Mouse (Mus musculus): Measurements from ENCODE around the gene Zc3h18. TPM values are rescaled to one million over a fixed set of nuclear protein-coding genes. Genes with fewer than 3 reads are reported as not detected.

Gene Zc3h18
- polyA plus RNA-seq (2015; fragmentation: Nextera tagmentation; extraction: Ambion mirVana): 48.7 and 48.9 TPM in 2 replicates

- peaks cover 5% of the 10 kb centered on the region; the same call in 1 of the 2 replicates for H3K4me1 ChIP-seq
- H3K4me3 ChIP-seq (replicated peaks): peak within 1 kb of the TSS; percentile 84
- peak within 1 kb of the TSS; percentile 81 for H3K4me2 ChIP-seq
- peak within 1 kb of the TSS; percentile 94 for H3K27ac ChIP-seq
- peak; percentile 97 for ATAC-seq (ENCODE audit: insufficient read depth, low FRiP score, low read depth)
- no peaks in the 10 kb centered on the region for H3K9me3 ChIP-seq
- H3K36me3 ChIP-seq: no peaks in the 10 kb centered on the region
- peak within 1 kb of the TSS; percentile 92 for H3K9ac ChIP-seq
- WGBS: under 1% methylated on average over 106 of the region's 107 CpGs
- no peaks in the 10 kb centered on the region for H3K27me3 ChIP-seq (replicated peaks)
These were observed at the start of gene Zc3h18 for GRCm38 (mm10) chr8:122376365-122377231. Zc3h18 (plus strand) TSS chr8:122376609.

- Histone ChIP-seq H3K4me3 (replicated peaks) (no peak overlapping the region), H3K4me1 (peaks cover 45% of the 10 kb centered on the region)
- WGBS: 67% methylated on average over 8 of the region's 8 CpGs
These were observed 47.3 kb upstream of the Zc3h18 start for GRCm38 (mm10) chr8:122329072-122329471.

GRCm38 (mm10) chr8:122329553-122330239 lies 46.7 kb upstream of the Zc3h18 start:
- Histone ChIP-seq H3K4me1 (peaks cover 39% of the 10 kb centered on the region), H3K4me2 (no peak overlapping the region), H3K9ac (no peak overlapping the region), H3K27ac (peak overlapping the region; percentile 78), H3K36me3 (peaks cover 8% of the 10 kb centered on the region; the same call in 1 of the 2 replicates), H3K4me3 (replicated peaks) (no peak overlapping the region), H3K9me3 (no peaks in the 10 kb centered on the region), H3K27me3 (replicated peaks) (no peaks in the 10 kb centered on the region)
- 67% methylated on average over 22 of the region's 22 CpGs for whole genome bisulfite sequencing
- ATAC-seq (ENCODE audit: insufficient read depth, low FRiP score, low read depth): peak; percentile 29; the same call in 1 of the 2 replicates

More at GRCm38 (mm10) chr8:122329072-122329471, 47.3 kb upstream of the Zc3h18 start:
- ATAC-seq (ENCODE audit: insufficient read depth, low FRiP score, low read depth): no peak
- Histone ChIP-seq H3K4me2 (no peak overlapping the region), H3K36me3 (peaks cover 5% of the 10 kb centered on the region; the same call in 1 of the 2 replicates), H3K27ac (0 out of 2 replicates have a peak overlapping the region, but pooled peaks have one; percentile 78), H3K9ac (no peak overlapping the region), H3K27me3 (replicated peaks) (no peaks in the 10 kb centered on the region), H3K9me3 (no peaks in the 10 kb centered on the region)

DNA sequence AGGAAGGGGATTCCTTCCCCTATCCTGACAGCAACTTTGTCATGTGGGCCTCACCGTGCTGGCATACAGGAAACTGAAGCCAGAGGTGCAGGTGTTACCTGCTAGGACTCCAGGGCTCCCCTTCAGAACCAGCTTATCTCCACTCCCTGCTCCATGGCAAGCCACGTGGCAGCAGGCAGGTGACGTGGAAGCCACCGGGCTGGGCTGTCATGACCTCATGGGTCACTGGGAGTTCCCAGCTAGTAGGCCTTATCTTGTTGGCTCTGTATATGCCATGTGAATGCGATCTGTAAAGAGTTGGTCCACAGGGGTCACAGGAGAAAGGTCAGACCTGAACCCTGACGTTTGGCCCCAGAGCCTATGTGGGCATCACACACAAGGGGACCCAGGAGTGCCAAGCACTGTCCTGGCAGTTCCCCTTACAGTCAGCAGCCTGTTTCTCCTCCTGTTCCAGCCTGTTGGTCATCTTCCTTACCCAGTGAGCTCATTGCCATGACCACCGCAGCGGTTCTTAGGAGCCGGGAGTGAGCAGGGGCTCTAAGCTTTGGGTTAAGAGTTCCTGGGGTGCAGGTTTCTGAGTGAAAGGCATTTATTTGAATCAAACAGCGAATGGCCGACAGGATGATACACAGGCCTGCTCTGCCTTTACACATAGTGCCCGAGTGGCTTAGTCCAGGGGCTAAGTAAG lies 45.8 kb upstream of the Zc3h18 start:
- no peak overlapping the region for H3K4me3 ChIP-seq (replicated peaks)
- no peaks in the 10 kb centered on the region for H3K9me3 ChIP-seq
- H3K27me3 ChIP-seq (replicated peaks): peaks cover 8% of the 10 kb centered on the region
- ATAC-seq (ENCODE audit: insufficient read depth, low FRiP score, low read depth): peak; percentile 70; the same call in 1 of the 2 replicates
- H3K36me3 ChIP-seq: peaks cover 15% of the 10 kb centered on the region; the same call in 1 of the 2 replicates
- H3K4me2 ChIP-seq: no peak overlapping the region
- peak overlapping the region; percentile 78 for H3K27ac ChIP-seq
- peaks cover 35% of the 10 kb centered on the region for H3K4me1 ChIP-seq
- no peak overlapping the region for H3K9ac ChIP-seq
- 67% methylated on average over 12 of the region's 12 CpGs for WGBS

DNA sequence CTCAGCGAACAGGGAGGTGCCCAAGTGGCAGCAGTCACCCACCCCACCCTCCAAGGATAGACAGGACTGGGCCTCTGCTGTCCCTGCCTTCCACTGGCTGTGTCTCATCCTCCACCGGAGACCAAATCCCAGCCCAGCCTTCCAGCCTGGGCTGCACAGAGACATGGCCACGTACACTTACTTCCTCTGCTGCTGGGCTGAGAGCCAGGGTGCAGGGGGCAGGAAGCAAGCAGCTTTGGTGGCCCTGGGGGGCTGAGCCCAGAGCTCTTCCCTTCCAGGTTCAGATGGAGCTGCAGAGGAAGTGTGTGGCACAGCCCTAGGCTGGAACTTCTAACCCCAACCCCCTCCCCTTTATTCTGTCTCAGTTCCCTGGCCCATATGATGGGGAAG lies 45.3 kb upstream of the Zc3h18 start:
- no peak overlapping the region for H3K9ac ChIP-seq
- WGBS: 51% methylated on average over 3 of the region's 3 CpGs

DNA sequence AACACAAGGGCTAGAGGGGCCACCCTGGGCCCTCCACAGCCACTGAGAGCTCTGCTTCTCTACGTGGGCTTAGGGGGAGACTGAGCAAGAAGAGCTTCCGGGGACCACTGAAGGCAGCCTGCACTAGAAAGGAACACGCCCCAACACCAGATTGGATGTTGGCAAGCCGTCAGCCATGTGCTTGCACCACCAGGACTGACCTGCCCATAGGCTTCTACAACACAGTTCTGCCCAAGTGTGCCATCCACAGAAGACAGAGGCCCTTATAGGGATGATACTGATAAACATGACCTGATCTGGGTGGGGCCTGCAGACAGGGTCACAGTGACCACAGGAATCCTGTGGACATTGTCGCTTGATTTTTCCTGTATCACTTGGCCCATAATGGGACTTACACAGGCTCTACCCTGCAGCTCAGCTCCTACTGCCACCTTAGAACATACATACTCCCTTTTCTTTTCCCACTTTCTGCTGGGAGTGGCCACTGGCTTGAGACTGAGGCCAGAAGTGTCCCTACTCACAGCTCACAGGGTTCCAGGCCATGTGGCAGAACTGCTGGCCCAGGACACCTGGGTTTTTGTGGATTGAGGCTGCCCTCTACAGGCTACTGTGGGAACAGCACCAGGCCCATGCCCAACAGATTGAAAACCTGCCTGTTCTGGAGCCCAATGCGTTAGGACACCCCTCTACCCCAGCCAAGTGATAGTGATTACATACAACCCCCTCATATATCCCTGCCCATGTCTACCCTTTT lies 43.5 kb upstream of the Zc3h18 start:
- Histone ChIP-seq H3K27ac (no peak overlapping the region), H3K4me1 (peaks cover 39% of the 10 kb centered on the region), H3K4me2 (no peak overlapping the region), H3K4me3 (replicated peaks) (no peak overlapping the region), H3K9ac (no peak overlapping the region), H3K9me3 (no peaks in the 10 kb centered on the region), H3K27me3 (replicated peaks) (peaks cover 22% of the 10 kb centered on the region), H3K36me3 (peaks cover 19% of the 10 kb centered on the region; the same call in 1 of the 2 replicates)
- no peak for ATAC-seq (ENCODE audit: insufficient read depth, low FRiP score, low read depth)
- 72% methylated on average over 6 of the region's 6 CpGs for WGBS

More for the DNA sequence above, 45.3 kb upstream of the Zc3h18 start:
- H3K27me3 ChIP-seq (replicated peaks): peaks cover 13% of the 10 kb centered on the region
- no peak for ATAC-seq (ENCODE audit: insufficient read depth, low FRiP score, low read depth)
- peaks cover 15% of the 10 kb centered on the region; the same call in 1 of the 2 replicates for H3K36me3 ChIP-seq
- no peak overlapping the region for H3K4me2 ChIP-seq
- peaks cover 36% of the 10 kb centered on the region for H3K4me1 ChIP-seq
- H3K4me3 ChIP-seq (replicated peaks): no peak overlapping the region
- no peaks in the 10 kb centered on the region for H3K9me3 ChIP-seq
- peak overlapping the region; percentile 67 for H3K27ac ChIP-seq

DNA sequence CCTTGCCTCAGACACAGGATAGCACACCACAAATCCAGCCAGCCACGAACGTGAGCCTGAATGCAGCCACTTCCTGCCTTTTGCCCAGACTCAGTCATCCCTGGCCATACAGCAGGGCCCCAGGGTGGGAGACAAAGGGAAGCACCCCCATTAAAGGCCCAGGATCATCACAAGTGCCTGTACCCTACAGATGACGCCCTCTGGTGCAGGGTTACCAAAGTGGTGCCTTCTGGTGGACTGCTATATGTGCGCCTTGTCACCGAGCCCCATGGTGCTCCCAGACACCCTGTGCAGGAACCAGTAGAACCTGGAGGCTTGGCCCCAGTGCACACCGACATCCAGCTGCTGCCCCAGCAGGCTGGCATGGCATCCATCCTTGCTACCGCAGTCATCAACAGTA lies 42.9 kb upstream of the Zc3h18 start:
- H3K9me3 ChIP-seq: no peaks in the 10 kb centered on the region
- WGBS: 91% methylated on average over 7 of the region's 7 CpGs
- no peak overlapping the region for H3K27ac ChIP-seq
- H3K4me3 ChIP-seq (replicated peaks): no peak overlapping the region
- H3K27me3 ChIP-seq (replicated peaks): peaks cover 22% of the 10 kb centered on the region
- peaks cover 19% of the 10 kb centered on the region; the same call in 1 of the 2 replicates for H3K36me3 ChIP-seq
- H3K9ac ChIP-seq: no peak overlapping the region
- ATAC-seq (ENCODE audit: insufficient read depth, low FRiP score, low read depth): no peak
- H3K4me2 ChIP-seq: no peak overlapping the region
- peaks cover 39% of the 10 kb centered on the region for H3K4me1 ChIP-seq

DNA sequence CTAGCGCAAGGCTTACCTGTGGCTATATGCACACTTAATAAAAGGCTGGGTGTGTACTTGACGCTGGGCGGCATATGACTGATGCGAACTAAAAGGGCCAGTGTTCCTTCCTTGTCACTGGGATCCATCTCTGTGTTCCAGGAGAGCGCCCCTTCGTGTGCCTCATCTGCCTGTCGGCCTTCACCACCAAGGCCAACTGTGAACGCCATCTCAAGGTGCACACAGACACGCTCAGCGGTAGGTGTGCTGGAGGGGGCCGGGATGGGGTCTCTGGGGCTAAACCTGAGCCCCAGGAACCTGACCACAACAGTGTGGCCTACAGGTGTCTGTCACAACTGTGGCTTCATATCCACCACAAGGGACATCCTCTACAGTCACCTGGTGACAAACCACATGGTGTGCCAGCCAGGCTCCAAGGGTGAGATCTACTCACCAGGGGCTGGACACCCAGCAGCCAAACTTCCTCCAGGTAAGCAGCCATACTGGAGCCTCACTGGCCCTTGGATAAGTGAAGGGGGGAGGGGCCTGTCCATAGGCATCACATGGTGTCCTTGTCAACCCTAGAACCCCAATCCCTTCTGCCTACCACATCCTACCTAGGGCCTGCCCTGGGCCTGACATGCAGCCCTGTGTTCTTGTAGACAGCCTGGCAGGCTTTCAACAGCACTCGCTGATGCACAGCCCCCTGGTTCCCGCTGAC lies 41.5 kb upstream of the Zc3h18 start:
- peaks cover 19% of the 10 kb centered on the region; the same call in 1 of the 2 replicates for H3K36me3 ChIP-seq
- no peak for ATAC-seq (ENCODE audit: insufficient read depth, low FRiP score, low read depth)
- 92% methylated on average over 13 of the region's 13 CpGs for WGBS
- H3K9me3 ChIP-seq: no peaks in the 10 kb centered on the region
- H3K9ac ChIP-seq: no peak overlapping the region
- no peak overlapping the region; the same call in 1 of the 2 replicates for H3K4me3 ChIP-seq (replicated peaks)
- no peak overlapping the region for H3K4me2 ChIP-seq
- H3K27ac ChIP-seq: no peak overlapping the region
- H3K4me1 ChIP-seq: peaks cover 31% of the 10 kb centered on the region
- H3K27me3 ChIP-seq (replicated peaks): peaks cover 22% of the 10 kb centered on the region

DNA sequence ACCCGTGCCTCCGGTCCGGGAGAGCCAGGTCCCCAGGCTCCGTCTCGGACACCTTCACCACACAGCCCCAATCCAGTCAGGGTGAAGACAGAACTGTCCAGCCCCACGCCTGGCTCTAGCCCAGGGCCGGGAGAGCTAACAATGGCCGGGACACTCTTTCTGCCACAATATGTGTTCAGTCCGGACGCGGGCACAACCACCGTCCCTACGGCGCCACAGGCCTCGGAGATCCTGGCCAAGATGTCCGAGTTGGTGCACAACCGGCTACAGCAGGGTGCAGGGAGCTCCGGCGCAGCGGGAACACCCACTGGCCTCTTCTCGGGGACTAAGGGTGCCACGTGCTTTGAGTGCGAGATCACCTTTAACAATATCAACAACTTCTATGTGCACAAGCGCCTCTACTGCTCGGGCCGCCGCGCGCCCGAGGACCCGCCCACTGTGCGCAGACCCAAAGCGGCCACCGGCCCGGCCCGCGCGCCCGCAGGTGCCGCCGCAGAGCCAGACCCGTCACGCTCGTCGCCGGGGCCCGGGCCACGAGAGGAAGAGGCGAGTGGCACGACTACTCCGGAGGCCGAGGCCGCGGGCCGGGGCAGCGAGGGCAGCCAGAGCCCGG lies 40.7 kb upstream of the Zc3h18 start:
- ATAC-seq (ENCODE audit: insufficient read depth, low FRiP score, low read depth): 0 out of 2 replicates have a peak, but pooled peaks have one; percentile 3
- H3K36me3 ChIP-seq: peaks cover 19% of the 10 kb centered on the region; the same call in 1 of the 2 replicates
- H3K27me3 ChIP-seq (replicated peaks): peaks cover 22% of the 10 kb centered on the region
- no peak overlapping the region for H3K9ac ChIP-seq
- H3K4me2 ChIP-seq: peak overlapping the region; percentile 87
- H3K4me1 ChIP-seq: peaks cover 24% of the 10 kb centered on the region
- H3K4me3 ChIP-seq (replicated peaks): peak overlapping the region; percentile 47
- no peak overlapping the region for H3K27ac ChIP-seq
- no peaks in the 10 kb centered on the region for H3K9me3 ChIP-seq
- WGBS: 31% methylated on average over 57 of the region's 57 CpGs

DNA sequence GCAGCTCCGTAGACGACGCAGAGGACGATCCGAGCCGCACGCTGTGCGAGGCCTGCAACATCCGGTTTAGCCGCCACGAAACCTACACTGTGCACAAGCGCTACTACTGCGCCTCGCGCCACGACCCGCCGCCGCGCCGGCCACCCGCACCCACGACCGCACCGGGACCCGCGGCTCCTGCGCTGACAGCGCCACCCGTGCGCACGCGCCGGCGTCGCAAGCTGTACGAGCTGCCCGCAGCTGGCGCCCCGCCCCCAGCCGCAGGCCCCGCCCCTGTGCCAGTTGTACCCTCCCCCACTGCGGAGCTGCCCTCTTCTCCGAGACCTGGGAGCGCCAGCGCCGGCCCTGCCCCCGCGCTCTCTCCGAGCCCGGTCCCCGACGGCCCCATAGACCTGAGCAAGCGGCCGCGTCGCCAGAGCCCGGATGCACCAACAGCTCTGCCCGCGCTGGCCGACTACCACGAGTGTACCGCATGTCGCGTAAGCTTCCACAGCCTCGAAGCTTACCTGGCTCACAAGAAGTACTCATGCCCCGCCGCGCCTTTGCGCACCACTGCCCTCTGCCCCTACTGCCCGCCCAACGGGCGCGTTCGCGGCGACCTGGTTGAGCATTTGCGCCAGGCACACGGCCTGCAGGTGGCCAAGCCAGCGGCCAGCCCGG lies 40.0 kb upstream of the Zc3h18 start:
- peaks cover 18% of the 10 kb centered on the region for H3K4me1 ChIP-seq
- ATAC-seq (ENCODE audit: insufficient read depth, low FRiP score, low read depth): peak; percentile 43
- no peak overlapping the region for H3K27ac ChIP-seq
- H3K4me3 ChIP-seq (replicated peaks): peak overlapping the region; percentile 47
- 18% methylated on average over 73 of the region's 81 CpGs for WGBS
- H3K9ac ChIP-seq: no peak overlapping the region
- no peaks in the 10 kb centered on the region for H3K9me3 ChIP-seq
- peaks cover 19% of the 10 kb centered on the region; the same call in 1 of the 2 replicates for H3K36me3 ChIP-seq
- H3K4me2 ChIP-seq: peak overlapping the region; percentile 87
- peaks cover 22% of the 10 kb centered on the region for H3K27me3 ChIP-seq (replicated peaks)
